Mouse (Mus musculus): ENCODE measurements at regions not wholly inside any gene's neighbourhood (a gene's known extent, or its start where the extent isn't known, plus 50 kb on each side); places are given as distances from the start of the nearest gene placed in this dataset.

DNA sequence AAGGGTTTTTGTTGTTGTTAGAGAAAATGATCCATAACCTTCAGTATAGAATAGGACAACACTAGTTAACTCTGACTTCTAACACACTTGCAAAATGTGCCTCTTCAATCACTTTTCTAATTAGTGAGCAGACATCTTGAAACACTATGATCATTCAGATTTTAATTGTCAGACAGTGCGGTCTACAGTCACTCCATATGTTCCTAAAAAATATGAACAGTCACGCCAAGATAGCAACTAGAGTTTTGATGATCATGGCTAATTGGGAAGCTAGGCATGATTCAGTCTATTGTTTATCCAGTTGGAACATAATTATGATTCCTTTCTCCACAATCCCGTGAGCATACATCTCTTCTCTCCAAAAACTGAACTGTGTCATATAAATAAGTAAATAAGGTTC is 372.1 kb downstream of the Fam198b start:
- DNase-seq (ENCODE audit: low spot score) = no peak

DNA sequence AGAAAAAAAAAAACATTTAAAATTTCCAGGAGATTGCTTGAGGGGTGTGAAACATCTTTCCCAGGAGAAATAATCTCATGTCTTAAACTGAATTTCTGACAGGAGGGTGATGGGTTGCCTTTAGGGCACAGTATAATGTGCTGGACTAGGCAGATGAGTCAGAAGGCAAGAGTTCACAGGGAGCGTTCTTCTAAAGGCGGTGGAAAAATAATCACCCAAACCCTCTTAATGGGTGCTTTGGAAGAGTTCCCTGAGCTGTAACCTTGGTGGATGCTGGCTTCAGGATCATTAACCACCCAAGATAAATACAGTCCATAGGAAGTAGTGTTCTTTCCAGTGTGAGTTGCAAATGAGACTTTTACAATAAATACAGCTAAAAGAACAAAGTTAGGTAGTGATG is 378.8 kb downstream of the Fam198b start:
- DNase-seq (ENCODE audit: low spot score) = no peak

DNA sequence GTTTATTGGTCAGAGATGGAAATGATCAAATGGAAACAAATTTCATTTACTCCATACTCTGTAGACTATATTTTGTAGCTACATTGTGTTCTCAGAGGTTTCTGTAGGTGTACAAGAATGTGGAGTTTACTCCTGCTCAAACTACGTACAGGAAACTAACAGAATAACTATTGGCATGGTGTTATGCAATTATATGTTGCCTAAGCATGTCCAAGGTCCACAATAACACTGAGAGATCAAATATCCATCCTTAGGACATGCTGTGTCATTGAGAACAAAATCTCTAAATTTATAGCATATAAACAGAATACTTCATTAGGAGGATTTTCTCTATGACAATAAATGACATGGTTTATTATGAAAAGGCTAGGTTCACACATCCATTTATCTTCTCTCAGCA is 400.3 kb downstream of the Fam198b start:
- DNase-seq (ENCODE audit: low spot score) = no peak

DNA sequence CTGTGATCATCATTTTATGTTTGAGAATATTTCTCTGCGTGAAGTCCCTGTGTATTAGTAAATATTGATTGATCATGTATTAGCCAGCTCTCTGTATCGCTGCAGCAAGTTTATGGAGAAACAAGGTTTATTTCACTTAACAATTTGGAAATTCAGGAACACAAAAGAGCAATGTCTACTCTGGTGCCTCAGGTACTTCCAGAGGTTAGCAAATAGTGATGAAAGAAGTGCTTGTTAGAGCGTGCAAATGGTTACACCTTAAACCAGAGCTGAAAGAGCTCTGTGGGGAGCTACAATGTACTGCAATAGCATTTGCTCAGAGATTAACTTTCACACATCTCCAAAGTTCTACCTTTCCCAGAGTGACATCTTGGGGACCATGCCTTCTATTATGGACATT is 400.9 kb downstream of the Fam198b start:
- no peak for DNase-seq (ENCODE audit: low spot score)

DNA sequence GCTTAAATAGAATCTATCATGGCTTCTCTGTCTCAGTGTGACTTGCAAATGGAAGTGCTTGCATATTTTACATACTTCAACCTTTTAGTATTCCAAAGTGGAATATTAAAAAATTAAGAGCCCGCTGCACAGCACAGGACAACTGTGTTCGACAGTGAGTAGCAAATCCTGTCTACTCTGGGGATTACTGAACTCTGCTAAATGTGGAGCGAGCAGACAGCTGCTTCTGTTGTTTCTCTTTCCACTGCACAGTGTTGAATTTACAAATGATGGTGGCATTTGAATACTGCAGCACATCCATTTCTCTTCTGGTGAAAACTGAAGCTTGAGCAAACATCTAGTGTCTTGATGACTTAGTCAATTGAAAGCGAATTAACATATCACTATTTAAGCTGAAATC is 409.2 kb downstream of the Fam198b start:
- no peak for DNase-seq (ENCODE audit: low spot score)

DNA sequence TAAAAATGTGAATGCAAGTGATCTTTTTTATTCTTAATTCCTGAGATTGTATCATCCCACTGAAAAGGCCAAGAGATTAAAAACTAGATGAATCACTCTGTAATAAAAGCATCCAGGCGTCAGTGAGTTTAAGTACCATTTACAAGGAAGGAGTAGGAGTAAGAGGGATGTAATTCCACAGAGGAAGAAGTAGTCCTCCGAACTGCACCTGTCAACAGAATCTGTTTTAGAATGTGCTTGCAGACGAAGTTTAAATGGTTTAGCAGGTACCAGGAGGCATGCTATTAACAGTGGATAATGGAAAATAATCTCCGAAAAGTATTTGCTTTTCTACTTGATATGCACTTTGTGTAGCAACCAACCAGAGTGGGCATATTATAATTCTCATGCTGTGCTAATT is 423.3 kb downstream of the Fam198b start:
- DNase-seq (ENCODE audit: low spot score) = no peak

DNA sequence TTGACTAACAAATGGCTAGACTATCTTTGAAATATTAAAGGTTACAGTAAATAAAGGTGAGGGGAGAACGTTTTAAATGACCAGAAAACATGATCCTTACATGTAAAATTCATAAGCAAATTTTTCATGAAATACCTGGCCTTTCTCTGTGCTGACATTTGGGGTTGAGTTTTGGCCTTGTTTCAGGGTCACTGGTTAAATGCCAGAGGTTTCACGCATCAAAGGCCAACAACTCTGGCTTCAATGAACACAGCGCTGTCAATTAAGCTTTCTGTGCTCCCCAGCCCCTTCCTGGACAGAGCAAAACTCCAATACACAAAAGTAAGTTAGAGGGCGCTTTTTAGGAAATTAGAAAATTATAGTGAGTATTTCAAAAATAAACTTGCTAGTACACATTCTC is 425.6 kb downstream of the Fam198b start:
- no peak for DNase-seq (ENCODE audit: low spot score)

DNA sequence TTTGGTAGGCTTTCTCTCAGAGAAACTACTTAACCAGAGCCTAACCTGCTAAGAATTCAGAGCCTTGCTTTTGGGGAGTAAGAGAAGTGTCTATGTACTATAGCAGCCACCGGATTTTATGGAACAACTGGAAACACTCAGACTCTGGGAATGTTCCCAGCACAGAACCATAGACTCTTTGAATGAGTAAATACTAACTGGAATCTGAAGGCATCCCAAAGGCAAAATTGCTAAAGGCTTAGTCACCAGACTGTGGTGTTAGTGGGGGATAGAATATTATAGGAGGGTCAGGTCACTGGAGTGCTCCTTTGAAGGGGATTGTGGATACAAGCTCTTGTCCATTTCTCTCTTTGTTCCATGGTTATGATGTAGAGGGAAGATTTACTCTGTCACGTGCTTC is 427.4 kb downstream of the Fam198b start:
- no peak for DNase-seq (ENCODE audit: low spot score)

DNA sequence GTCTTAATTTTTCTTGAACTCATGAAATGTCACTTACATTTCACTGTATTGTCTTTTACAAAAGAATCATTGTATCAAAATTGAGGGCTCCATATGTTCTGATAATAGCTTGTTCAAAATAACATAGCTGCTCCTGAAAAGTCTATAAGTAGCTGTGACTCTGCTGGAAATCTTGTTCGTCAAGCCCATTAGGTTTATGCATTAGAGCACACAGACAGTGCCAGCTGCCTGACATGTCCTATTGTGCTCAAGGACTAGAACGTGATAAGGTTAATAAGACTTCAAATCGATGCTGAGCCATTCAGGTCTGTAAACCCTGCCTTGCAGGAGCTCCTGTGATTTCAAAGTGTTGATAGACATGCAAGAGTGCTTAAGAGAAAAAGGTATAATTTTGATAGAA is 438.0 kb downstream of the Fam198b start:
- no peak for DNase-seq (ENCODE audit: low spot score)

DNA sequence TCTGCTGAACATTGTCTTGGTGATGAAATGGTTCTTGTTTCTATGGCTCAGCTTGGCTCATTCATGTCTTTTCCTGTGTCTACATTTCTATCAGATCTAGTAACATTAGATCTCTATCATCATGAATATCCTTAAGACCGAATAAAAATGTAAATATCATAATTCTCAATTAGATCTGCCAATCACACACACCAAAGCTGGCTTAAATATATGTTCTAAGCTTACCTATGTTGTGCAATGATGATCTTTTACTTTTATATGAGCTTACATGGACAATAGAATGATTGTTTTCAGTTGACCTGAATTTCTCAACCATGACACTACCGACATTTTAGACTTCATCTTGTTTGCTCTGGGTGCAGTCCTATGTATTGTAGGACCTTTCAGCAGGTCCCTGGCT is 440.4 kb downstream of the Fam198b start:
- no peak for DNase-seq (ENCODE audit: low spot score)

DNA sequence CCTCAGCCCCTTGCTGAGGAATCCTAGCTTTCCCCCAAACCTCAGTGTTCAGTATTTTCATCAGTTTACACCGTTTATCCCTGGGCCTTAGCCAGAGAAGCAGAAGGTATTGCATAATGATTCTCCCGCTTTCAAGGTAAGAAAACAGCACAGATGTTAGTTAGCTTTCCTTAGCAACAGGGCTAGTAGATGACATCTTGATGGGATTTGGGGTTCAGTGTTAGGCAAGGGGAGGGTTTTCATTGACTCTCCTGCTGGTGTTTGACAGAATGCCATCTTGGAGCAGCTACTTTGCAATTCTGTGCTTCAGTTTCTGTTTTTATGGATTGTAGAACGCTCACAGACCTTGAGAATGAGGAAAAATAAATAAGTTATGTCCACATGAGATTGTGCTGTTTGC is 447.4 kb downstream of the Fam198b start:
- no peak for DNase-seq (ENCODE audit: low spot score)

DNA sequence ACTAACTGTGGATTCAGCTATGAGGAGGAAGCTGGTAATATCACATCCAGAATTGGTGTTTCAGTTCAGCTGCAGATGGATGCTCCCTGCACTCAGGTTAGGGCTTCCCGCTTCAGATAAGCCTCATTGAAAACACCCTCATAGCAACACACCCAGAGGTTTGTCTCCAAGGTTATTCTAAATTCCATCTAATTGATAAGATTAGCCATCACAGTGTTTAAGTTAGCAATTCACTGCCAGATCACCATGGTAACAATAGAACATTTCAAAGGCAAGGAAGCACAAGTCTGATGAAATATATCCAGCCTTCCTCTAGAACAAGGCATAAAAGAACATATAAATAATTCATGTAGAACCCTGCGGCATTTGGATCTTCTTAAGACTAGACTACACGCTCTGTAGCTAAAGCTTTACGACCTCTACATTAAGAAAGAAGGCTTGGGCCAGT is 450.1 kb downstream of the Fam198b start:
- DNase-seq (ENCODE audit: low spot score) = no peak

DNA sequence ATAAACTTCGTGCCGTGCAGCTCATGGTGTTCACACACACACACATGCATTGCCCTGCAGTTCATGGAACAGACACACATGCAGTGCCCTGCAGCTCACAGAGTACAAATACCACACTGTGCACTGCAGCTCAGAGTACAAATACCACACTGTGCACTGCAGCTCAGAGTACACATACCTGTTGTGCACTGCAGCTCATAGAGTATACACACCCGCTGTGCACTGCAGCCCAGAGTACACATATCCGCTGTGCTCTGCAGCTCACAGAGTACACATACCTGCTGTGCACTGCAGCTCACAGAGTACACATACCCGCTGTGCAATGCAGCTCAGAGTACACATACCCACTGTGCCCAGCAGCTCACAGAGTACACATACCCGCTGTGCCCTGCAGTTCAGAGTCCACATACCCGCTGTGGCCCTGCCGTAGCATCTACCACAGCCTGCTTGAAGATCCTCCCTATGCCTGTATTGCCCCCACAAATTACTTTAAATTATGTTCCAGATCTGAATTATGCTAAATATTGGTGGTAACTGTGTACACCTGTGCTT is 451.9 kb downstream of the Fam198b start:
- DNase-seq (ENCODE audit: low spot score) = no peak

DNA sequence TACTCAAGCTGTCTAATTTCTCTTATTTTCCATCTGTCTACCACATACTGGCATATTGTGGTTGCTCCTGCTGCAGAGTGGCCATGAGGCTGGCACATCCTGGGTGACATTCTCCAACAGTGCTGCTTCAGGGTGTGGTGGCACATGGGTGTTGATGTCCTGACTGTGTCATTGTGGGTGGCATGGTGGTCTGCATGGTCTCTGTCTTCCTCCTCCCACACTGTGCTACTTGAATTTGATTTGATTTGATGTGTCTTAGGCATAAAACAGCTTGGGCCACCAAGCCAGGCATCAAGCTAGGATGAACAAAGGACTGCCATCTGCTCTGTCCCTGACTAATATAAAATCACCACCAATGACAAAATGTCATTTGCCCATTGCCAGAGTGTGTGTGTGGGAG is 434.7 kb downstream of the Gria2 start:
- no peak for DNase-seq (ENCODE audit: low spot score)

DNA sequence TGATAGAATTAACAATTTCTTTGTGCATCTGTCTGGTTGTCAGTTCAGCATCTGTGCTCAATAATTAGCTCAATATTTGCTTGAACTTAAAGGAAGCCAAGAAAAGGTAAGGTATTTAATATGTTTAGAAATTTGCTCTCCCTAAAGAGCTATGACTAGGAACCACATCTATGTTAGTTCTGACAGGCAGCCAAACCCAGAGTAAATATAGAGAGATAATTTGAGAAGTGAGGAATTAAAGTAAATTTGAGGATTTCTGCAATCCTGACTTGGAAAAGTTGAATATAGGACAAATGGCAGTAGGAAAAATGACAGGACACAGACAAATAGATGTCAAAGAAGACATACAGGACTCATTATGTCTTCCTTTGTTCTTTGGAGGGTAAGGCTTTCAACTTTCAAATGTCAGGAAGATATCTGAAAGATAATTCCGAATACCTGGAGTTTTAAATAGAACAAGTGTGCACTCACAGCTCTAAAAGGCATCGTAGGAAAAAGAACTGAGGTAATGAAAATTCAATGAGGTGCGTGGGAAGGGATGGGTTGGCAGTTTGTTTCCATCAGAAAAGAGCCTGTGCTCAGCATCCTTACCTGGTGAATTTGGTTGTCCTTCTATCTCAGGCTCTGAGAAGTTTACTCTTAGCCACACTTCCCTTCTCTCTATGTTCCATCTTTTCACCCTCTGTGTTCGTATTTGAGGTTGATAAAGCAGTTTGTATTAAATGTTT is 433.3 kb downstream of the Gria2 start:
- no peak for DNase-seq (ENCODE audit: low spot score)

DNA sequence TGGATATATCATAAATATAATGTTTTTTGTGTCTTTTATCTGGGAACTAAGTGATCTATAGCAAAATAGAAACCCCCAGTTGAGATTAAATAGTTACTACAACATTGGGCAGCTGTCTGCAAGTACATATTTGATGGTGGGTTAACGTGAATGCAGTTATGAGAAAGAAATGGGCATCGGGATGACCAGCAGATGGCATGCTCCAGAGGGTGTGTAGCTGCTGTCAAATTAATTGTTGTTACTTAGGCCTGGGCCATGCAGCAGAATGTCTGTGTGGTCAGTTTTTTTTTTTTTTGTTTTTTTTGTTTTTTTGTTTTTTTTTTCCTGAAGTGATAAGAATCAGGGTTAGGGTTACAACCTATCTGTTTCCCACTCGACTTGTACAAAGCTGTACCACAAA is 430.2 kb downstream of the Gria2 start:
- DNase-seq (ENCODE audit: low spot score) = no peak

DNA sequence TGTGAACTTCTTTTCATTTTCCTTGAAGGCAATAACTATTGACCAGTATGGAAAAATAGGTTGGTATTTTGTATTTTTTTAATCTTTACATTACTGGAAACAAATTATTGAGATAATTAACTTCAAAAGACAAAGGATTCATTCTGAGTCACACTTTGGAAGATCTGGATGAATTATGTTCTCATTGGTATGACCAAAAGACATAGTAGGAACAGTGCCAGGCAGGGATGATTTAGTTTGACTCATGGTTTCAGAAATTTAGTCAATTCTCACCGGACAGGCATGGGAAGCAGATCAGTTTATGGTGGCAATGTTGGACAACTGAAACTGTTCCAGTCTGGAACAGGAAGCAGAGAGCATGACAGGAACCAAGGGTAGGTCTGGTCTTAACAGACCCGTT is 416.6 kb downstream of the Gria2 start:
- DNase-seq (ENCODE audit: low spot score) = no peak

DNA sequence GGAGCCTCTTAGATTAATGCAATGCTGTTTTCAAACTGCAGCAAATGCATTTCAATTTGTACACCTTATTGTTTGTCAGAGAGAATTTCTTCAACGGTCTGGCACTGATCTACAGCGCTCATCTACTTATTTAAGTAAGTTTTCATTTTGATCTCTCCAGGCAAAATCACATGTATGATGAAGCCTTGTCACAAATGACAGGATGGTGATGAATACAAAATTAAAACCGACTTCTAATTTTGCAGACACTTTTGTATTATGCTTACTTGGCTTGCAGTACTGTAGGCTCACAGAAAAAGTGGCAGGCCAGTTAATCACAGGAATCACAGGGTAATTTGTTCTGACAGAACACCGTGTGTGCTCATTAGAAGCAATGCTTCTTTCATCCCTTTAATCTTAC is 406.4 kb downstream of the Gria2 start:
- DNase-seq (ENCODE audit: low spot score) = no peak

DNA sequence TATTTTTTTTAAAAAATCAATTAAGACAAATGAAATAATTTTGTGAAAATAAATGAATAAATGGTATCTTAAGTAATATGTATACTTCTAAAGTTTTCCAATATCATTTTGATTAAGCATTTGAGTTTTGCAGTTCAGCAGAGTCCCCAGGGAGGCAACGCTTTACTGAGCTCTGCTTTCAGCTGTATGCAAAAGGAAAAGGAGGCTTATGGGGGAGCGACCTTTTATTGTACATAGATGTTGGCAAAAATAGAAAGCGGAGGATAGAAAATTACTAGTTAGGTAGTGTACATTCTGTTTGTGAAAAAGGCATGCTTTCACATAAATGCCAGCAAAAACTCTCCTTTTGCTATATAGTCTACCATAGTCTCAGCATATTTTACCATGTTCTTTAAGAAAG is 382.2 kb downstream of the Gria2 start:
- DNase-seq (ENCODE audit: low spot score) = no peak

DNA sequence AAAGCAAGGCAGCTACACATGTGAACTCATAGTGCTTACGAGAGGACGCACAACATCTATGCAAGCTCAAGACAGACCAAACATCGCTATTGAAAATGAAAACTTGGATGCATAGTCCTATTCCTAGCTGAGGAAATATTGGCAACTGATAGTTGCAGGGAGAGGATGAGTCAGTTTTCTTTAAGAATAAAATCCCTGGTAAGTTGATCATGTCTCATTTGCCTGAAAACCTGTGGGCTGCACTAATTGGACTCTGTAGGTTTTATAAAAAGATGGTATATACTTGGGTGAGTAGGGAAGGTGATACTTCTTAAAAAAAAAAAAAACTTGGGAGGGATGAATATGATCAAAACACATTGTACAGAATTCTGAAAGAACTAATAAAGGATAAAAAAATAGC is 381.2 kb downstream of the Gria2 start:
- DNase-seq (ENCODE audit: low spot score) = no peak

DNA sequence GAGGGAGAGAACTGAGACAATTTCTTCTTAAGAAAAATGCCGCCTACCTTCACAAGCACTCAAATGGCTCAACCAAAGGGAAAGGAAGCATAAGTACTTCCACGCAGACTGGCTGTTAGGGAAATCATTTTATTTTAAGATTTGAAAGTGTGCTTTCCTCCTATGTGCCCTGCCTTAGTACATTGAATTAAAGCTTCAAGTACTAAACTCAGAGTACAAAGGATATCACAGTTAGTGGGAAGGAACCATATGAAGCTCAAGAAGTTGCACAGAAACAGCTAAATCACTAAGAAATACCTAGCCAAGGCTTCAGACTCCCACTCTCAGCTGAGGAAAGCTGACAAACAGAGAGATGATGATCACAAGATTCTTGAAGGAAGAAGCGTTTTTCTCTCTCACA is 380.5 kb downstream of the Gria2 start:
- DNase-seq (ENCODE audit: low spot score) = no peak

DNA sequence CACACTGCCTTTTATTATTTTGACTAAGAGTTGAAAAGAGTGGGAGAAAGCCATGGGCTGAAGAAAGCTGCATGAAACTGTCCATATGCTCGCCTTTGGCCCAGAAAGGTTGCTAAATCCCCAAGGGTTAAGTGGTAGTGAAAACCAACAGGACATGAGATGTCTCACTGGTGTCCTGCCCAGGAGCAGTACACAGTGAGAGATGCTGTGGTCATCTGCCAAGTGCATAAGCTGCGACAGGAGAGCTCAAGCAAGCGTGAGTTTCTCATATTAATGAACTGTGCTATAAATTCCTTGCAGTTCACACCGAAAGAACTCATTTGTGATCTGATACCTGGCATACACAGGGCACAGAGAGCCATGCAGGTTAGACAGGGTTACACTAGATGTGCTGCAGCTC is 380.0 kb downstream of the Gria2 start:
- DNase-seq (ENCODE audit: low spot score) = no peak
